Mouse (Mus musculus): ENCODE data around the gene Fut11. TPM values are rescaled to one million over a fixed set of nuclear protein-coding genes. Genes with fewer than 3 reads are reported as not detected.
A peak's percentile ranks its signal among the peaks of the same experiment; 100 is the strongest.
"Not testable (repeated sequence)": the region's sequence is repeated elsewhere in the genome, so short reads cannot be mapped to it uniquely, and the experiment has no call there.

Fut11 gene
- polyA plus RNA-seq, 1 experiment from 2014 or later = 6.5 TPM

DNA sequence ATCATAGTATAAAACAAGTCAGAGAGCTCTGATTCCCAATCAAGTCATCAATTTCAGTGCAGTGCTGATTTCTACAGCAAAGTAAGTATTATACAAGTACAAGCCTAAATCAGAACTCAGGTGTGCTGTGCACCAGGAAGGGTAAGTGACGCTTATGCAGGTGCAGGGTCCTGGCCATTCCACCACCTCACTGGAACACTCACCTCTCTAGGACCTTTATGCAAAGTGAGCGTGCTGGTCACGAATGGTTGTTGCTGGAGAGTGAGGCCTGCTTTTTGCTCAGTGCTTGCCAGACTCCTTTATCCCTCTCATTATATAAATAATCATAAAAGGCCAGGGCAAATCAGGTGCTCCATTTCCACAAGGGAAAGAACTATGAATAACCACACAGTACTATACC, 5.6 kb downstream of the Fut11 start:
- H3K4me2 ChIP-seq = no peak overlapping the region
- H3K9ac ChIP-seq = no peak overlapping the region
- H3K27ac ChIP-seq = no peak overlapping the region
- 87% methylated on average over 3 of the region's 3 CpGs for WGBS (ENCODE audit: insufficient replicate concordance)
- peaks cover 81% of the 10 kb centered on the region for H3K4me1 ChIP-seq (replicated peaks)
- H3K4me3 ChIP-seq (replicated peaks) = no peak overlapping the region
- H3K9me3 ChIP-seq (replicated peaks) = no peaks in the 10 kb centered on the region
- DNase-seq = no peak
- no peaks in the 10 kb centered on the region for H3K27me3 ChIP-seq
- peaks cover 37% of the 10 kb centered on the region for H3K36me3 ChIP-seq
- no peak for ATAC-seq (ENCODE audit: low read depth)

DNA sequence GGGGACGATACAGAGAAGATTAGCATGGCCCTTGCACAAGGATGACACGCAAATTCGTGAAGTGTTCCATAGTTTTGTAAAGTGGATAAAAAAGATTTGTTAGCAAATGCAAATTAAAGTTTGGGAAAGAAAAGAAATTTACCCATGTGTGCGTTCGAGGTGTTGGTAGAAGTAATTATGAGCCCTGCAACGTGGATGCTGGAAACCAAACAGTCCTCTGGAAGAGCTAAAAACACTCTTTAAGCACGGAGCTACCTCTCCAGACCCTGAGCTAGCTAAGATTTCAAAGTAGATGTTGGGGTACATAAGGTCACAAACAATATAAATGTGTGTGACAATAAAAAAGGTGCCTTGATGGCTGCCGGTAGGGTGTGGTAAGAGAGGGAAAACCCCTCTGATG, 6.8 kb downstream of the Fut11 start:
- H3K27me3 ChIP-seq = no peaks in the 10 kb centered on the region
- ATAC-seq (ENCODE audit: low read depth) (no peak), DNase-seq (no peak)
- peak overlapping the region; percentile 93 for H3K4me3 ChIP-seq (replicated peaks)
- H3K9ac ChIP-seq = peak overlapping the region; percentile 88
- peak overlapping the region; percentile 93; the same call in 1 of the 2 replicates for H3K27ac ChIP-seq
- H3K4me1 ChIP-seq (replicated peaks) = peaks cover 75% of the 10 kb centered on the region
- H3K36me3 ChIP-seq = peaks cover 40% of the 10 kb centered on the region
- no peaks in the 10 kb centered on the region for H3K9me3 ChIP-seq (replicated peaks)
- 70% methylated on average over 8 of the region's 8 CpGs for WGBS (ENCODE audit: insufficient replicate concordance)
- H3K4me2 ChIP-seq = peak overlapping the region; percentile 78

DNA sequence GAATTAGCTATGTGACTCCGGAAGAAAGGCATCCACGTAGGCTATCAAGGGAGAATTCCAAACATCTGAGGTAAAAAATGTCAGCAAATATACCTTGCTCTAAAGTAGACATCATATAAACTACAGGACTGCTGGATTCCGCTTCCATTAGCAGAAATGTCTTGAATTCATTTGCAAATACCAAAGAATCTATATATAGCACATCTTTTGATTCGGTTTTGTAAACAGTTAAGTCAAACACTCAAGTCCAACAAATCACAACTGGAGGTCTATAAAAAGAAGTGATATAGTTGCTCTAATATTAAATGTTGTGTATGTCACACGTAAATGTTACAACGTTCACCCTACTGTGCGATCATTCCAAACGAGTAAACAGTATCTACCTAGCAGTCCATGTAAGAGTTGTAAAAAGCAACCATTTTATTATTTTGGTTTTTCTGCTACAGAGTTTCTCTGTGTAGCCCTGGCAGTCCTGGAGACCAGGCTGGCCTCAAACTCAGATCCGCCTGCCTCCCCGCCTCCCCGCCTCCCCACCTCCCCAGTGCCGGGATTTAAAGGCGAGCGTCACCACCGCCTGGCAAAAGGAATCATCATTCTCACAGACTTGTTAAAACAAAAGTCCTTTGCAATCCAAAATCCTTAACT, 7.5 kb downstream of the Fut11 start:
- Histone ChIP-seq H3K9me3 (replicated peaks) (no peaks in the 10 kb centered on the region), H3K4me3 (replicated peaks) (peak overlapping the region; percentile 93), H3K4me2 (peak overlapping the region; percentile 78), H3K4me1 (replicated peaks) (peaks cover 74% of the 10 kb centered on the region), H3K9ac (peak overlapping the region; percentile 88), H3K27ac (peak overlapping the region; percentile 93), H3K36me3 (peaks cover 40% of the 10 kb centered on the region), H3K27me3 (no peaks in the 10 kb centered on the region)
- ATAC-seq (ENCODE audit: low read depth) (peak; percentile 22; the same call in 1 of the 2 replicates), DNase-seq (no peak)
- 10% methylated on average over 15 of the region's 15 CpGs for WGBS (ENCODE audit: insufficient replicate concordance)

DNA sequence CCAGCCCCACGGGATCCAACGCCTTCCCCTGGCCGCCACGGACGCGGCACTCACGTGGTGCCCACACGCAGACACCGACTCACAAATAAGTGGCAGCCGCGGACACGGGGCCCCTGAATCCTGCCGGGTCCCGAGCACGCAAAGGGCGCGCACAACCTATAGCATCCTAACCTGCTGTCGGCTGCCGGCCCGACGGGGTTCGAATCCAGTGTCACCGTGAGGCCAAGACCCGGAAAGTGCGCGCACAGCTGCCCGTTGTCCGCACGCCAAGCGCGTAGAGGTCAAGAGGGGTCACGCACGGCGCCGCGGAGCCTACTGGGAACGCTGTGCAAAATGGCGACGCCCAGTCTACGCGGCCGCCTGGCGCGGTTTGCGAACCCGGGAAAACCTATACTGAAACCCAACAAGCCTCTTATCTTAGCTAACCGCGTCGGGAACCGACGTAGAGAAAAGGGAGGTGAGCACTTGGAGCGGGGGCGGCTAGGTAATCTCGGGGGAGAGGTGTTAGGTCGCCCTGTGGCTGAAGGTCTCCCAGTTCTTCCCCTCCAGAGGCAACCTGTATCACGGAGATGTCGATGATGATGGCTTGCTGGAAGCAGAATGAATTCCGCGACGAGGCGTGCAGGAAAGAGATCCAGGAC, 8.1 kb downstream of the Fut11 start, which contains the start of gene Chchd1:
Gene Chchd1, plus strand, starts transcription at position 266 of the 641 bp plus-strand sequence.
- peaks cover 71% of the 10 kb centered on the region for H3K4me1 ChIP-seq (replicated peaks)
- peak; percentile 81 for ATAC-seq (ENCODE audit: low read depth)

DNA sequence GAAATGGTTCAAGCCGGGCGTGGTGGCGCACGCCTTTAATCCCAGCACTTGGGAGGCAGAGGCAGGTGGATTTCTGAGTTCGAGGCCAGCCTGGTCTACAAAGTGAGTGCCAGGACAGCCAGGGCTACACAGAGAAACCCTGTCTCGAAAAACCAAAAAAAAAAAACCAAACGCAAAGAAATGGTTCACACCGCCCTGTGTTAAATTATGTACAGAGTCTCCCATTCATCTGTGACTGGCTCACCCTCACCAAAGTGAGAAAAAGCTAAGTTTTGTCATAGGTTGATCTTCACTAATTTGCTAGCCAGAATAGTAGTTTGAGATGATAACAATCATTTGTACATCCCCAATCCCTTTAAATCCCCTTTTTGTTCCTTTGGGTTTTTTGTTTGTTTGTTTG, 8.7 kb downstream of the Fut11 start:
- peak overlapping the region; percentile 88 for H3K9ac ChIP-seq
- WGBS (ENCODE audit: insufficient replicate concordance) = 5% methylated on average over 8 of the region's 8 CpGs

More for the DNA sequence above, 8.1 kb downstream of the Fut11 start, which contains the start of gene Chchd1:
- Histone ChIP-seq H3K4me3 (replicated peaks) (peak within 1 kb of the TSS; percentile 93), H3K36me3 (peaks cover 39% of the 10 kb centered on the region), H3K27me3 (no peaks in the 10 kb centered on the region), H3K4me2 (peak within 1 kb of the TSS; percentile 78), H3K27ac (peak within 1 kb of the TSS; percentile 93), H3K9me3 (replicated peaks) (no peaks in the 10 kb centered on the region), H3K9ac (peak within 1 kb of the TSS; percentile 88)
- WGBS (ENCODE audit: insufficient replicate concordance) = under 1% methylated on average over 61 of the region's 61 CpGs
- DNase-seq = peak; percentile 81

DNA sequence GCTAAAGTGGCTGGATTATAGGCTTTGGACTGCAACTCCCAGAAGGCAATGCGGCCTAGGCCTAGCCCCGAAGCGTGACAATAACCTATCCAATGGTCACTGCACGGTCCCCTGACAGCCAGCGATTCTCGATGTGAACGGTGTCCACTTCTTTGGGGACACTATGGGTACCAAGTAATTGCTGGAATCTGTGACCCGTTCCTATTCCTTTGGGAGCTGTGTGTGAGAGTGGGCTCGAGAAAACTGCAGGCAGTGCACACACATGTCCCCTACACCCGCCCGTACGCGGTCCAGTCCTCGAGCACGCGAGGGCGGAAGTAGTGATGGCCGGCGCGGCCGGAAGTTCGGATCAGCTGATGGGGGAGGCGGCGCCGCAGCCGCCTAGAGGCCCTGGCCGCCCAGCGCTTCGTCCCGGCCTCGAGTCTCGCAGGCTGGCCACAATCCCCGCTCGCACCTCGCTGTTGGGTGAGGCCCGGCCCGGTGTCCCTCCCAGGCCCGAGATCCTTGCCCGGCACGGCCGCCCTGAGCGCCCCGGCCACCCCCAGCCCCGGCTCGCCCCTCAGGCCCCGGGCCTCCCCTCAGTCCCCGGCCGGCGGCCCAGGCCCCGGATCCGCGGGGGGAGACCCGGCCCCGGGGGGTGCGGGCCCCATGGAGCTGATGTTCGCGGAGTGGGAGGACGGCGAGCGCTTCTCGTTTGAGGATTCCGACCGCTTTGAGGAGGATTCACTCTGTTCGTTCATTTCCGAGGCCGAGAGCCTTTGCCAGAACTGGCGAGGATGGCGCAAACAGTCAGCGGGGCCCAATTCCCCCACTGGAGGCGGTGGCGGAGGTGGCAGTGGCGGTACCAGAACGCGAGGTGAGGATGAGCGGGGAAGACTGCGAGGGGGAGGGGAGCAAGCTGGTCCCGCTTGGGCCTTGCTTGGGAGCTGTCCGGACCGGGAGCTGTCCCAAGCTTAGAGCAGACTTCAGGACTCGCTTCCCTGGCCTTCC, 12.7 kb downstream of the Fut11 start, which contains the start of gene Zswim8:
Gene Zswim8, plus strand, starts transcription at position 352 of the 990 bp plus-strand sequence.
- WGBS (ENCODE audit: insufficient replicate concordance) = under 1% methylated on average over 80 of the region's 80 CpGs
- peaks cover 36% of the 10 kb centered on the region for H3K36me3 ChIP-seq
- H3K9ac ChIP-seq = peak within 1 kb of the TSS; percentile 97
- H3K4me2 ChIP-seq = peak within 1 kb of the TSS; percentile 99
- peak within 1 kb of the TSS; percentile 97 for H3K4me3 ChIP-seq (replicated peaks)
- peak within 1 kb of the TSS; percentile 86 for H3K27ac ChIP-seq
- ATAC-seq (ENCODE audit: low read depth) (peak; percentile 88), DNase-seq (peak; percentile 76)
- no peaks in the 10 kb centered on the region for H3K27me3 ChIP-seq
- H3K4me1 ChIP-seq (replicated peaks) = peaks cover 56% of the 10 kb centered on the region
- H3K9me3 ChIP-seq (replicated peaks) = no peaks in the 10 kb centered on the region

More for the DNA sequence above, 8.7 kb downstream of the Fut11 start:
- Histone ChIP-seq H3K36me3 (peaks cover 33% of the 10 kb centered on the region), H3K4me1 (replicated peaks) (peaks cover 71% of the 10 kb centered on the region), H3K4me2 (peak overlapping the region; percentile 78), H3K4me3 (replicated peaks) (peak overlapping the region; percentile 93), H3K27ac (peak overlapping the region; percentile 93)
- not testable (repeated sequence) for ATAC-seq (ENCODE audit: low read depth); DNase-seq; H3K9me3 ChIP-seq (replicated peaks); H3K27me3 ChIP-seq

DNA sequence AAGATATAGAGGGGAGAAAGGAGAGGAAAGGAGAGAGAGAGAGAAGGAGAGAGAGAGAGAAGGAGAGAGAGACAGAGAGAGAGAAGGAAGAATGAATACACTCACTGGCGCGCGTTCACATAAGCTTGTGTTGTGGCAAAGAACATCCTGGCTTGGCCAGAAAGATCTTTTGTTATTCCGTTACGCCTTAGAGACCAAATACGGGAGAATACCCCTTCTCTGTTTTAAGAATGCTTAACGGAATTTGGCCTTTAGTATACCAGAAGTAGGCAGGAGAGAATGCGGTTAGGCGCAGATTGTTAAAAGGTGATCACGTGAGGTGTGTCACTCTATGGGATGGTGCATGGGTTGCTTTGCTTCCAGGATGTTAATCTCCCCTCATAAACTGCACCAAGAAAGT, 13.5 kb downstream of the Fut11 start:
- Histone ChIP-seq H3K27ac (no peak overlapping the region; the same call in 1 of the 2 replicates), H3K4me3 (replicated peaks) (peak overlapping the region; percentile 97), H3K36me3 (peaks cover 43% of the 10 kb centered on the region), H3K27me3 (no peaks in the 10 kb centered on the region), H3K9ac (peak overlapping the region; percentile 97), H3K4me1 (replicated peaks) (peaks cover 57% of the 10 kb centered on the region), H3K4me2 (peak overlapping the region; percentile 99), H3K9me3 (replicated peaks) (no peaks in the 10 kb centered on the region)
- 22% methylated on average over 10 of the region's 10 CpGs for WGBS (ENCODE audit: insufficient replicate concordance)
- ATAC-seq (ENCODE audit: low read depth) (no peak), DNase-seq (no peak)

DNA sequence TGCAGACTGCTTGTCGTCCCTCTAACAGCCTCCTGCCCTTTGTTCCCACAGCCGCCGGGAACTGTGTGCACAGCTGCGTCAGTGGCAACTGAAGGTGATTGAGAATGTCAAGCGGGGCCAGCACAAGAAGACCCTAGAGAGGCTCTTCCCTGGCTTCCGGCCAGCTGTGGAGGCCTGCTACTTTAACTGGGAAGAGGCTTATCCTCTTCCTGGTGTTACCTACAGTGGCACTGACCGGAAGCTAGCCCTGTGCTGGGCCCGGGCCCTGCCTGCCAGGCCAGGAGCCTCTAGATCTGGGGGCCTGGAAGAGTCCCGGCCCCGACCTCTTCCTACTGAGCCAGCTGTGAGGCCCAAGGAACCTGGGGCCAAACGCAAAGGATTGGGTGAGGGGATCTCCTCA, 19.1 kb downstream of the Fut11 start:
- Histone ChIP-seq H3K4me1 (replicated peaks) (peaks cover 46% of the 10 kb centered on the region), H3K27ac (no peak overlapping the region), H3K9me3 (replicated peaks) (no peaks in the 10 kb centered on the region), H3K27me3 (no peaks in the 10 kb centered on the region), H3K4me2 (no peak overlapping the region), H3K36me3 (peaks cover 82% of the 10 kb centered on the region), H3K9ac (0 out of 2 replicates have a peak overlapping the region, but pooled peaks have one; percentile 17), H3K4me3 (replicated peaks) (no peak overlapping the region)
- no peak for ATAC-seq (ENCODE audit: low read depth)
- 59% methylated on average over 11 of the region's 11 CpGs for WGBS (ENCODE audit: insufficient replicate concordance)
- no peak for DNase-seq

DNA sequence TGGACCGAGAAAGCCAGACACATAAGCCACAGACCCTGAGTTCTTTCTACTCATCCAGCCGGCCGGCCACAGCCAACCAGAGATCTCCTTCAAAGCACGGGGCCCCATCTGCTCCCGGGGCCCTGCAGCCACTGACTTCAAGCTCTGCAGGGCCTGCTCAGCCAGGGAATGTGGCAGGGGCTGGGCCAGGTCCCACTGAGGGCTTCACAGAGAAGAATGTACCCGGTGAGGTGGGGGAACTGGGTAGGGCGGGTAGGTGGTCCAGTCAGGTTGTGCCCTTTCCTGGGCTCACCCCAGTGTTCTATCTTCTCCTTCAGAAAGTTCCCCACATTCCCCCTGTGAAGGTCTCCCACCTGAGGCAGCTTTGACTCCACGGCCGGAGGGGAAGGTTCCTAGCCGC, 23.7 kb downstream of the Fut11 start:
- H3K27ac ChIP-seq = no peak overlapping the region
- H3K4me3 ChIP-seq (replicated peaks) = no peak overlapping the region
- DNase-seq = no peak
- H3K4me2 ChIP-seq = no peak overlapping the region
- 73% methylated on average over 10 of the region's 10 CpGs for WGBS (ENCODE audit: insufficient replicate concordance)
- peaks cover 22% of the 10 kb centered on the region for H3K4me1 ChIP-seq (replicated peaks)
- H3K9ac ChIP-seq = no peak overlapping the region
- peaks cover 95% of the 10 kb centered on the region for H3K36me3 ChIP-seq
- no peaks in the 10 kb centered on the region for H3K9me3 ChIP-seq (replicated peaks)
- ATAC-seq (ENCODE audit: low read depth) = no peak
- H3K27me3 ChIP-seq = no peaks in the 10 kb centered on the region

DNA sequence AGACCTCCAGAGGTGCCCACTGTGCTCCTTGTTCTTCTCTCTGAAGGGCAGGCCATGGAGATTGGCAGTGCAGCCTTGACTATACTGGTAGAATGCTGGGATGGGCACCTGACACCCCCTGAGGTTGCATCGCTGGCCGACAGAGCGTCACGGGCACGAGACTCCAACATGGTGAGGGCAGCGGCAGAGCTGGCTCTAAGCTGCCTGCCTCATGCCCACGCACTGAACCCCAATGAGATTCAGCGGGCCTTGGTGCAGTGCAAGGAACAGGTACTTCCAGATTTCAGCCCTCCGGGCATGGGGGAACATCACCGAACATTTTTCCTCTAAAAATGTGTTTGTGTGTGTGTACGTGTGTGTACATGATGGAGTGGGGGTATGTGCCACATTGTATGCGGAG, 25.0 kb downstream of the Fut11 start:
- Histone ChIP-seq H3K4me1 (replicated peaks) (peaks cover 15% of the 10 kb centered on the region), H3K4me2 (no peak overlapping the region), H3K9me3 (replicated peaks) (no peaks in the 10 kb centered on the region), H3K36me3 (peaks cover 95% of the 10 kb centered on the region), H3K27ac (no peak overlapping the region), H3K9ac (no peak overlapping the region), H3K4me3 (replicated peaks) (no peak overlapping the region), H3K27me3 (no peaks in the 10 kb centered on the region)
- DNase-seq = no peak
- WGBS (ENCODE audit: insufficient replicate concordance) = 87% methylated on average over 12 of the region's 12 CpGs
- no peak for ATAC-seq (ENCODE audit: low read depth)

DNA sequence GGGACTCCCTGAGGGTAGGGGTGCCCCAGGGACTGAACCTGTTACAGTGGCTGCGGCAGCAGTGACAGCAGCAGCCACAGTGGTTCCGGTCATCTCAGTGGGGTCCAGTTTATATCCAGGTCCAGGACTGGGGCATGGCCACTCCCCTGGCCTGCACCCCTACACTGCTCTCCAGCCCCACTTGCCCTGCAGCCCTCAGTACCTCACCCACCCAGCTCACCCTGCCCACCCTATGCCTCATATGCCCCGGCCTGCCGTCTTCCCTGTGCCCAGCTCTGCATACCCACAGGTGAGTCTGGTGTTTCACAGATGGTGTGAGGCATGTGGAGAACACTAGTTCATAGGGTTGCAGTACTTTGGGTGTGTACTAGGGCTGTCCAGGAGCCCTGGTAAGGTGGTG, 26.6 kb downstream of the Fut11 start:
- H3K9ac ChIP-seq = no peak overlapping the region
- no peak overlapping the region for H3K4me3 ChIP-seq (replicated peaks)
- ATAC-seq (ENCODE audit: low read depth) (peak; percentile 19; the same call in 1 of the 2 replicates), DNase-seq (no peak)
- 85% methylated on average over 4 of the region's 4 CpGs for WGBS (ENCODE audit: insufficient replicate concordance)
- no peak overlapping the region for H3K27ac ChIP-seq
- peaks cover 92% of the 10 kb centered on the region for H3K36me3 ChIP-seq
- H3K4me1 ChIP-seq (replicated peaks) = peaks cover 22% of the 10 kb centered on the region
- no peaks in the 10 kb centered on the region for H3K9me3 ChIP-seq (replicated peaks)
- no peaks in the 10 kb centered on the region for H3K27me3 ChIP-seq
- no peak overlapping the region for H3K4me2 ChIP-seq
